ENCODE assay signal across 26 mouse cellular contexts in the genomic region with DNA sequence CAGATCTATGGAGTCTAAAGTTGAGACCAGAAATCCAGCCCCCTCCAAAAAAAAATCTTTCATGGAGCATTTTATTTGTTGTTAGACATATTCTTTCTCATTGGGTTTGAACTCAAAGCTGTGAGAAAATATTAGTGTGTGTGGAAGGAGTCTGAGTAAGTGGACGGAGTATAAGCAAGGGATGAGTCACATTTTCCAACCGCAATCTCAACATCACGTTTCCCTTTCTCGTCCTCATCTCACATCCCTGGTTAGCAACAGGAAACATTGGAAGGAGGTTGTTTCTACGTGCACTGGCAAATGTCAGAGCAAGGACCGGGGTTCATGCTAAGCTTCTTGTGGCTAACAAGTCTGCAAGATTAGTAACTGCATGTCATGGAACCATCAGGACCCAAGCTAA. TPM values are rescaled to one million over a fixed set of nuclear protein-coding genes. Genes with fewer than 3 reads are reported as not detected.
DNase-seq lines count a peak whose midpoint lies in the region; ATAC-seq lines count a peak whose summit lies in the region.
"Had no signal": no experiment of that assay in that cellular context is flagged by ENCODE, and none has a peak within 500 bp of the region (broad histone marks: within the 10 kb centered on the region; RNA-seq: fewer than 3 reads in every experiment).

No protein-coding gene starts in this region.

- H3K4me3 ChIP-seq in heart, embryonic 11.5 days (ENCODE audit: low read depth, low read length) = no peak overlapping the region
- H3K4me3 ChIP-seq: hindbrain, embryonic 12.5 days; kidney, embryonic 15.5 days; layer of hippocampus, adult 2 months; liver, embryonic 12.5 days; midbrain, embryonic 13.5 days had no signal

- no peaks in the 10 kb centered on the region for H3K36me3 ChIP-seq in heart, embryonic 11.5 days (ENCODE audit: control insufficient read depth, insufficient read depth, low read length)
- H3K36me3 ChIP-seq: hindbrain, embryonic 12.5 days; kidney, embryonic 15.5 days; liver, embryonic 12.5 days; midbrain, embryonic 13.5 days had no signal

- H3K27me3 ChIP-seq in heart, embryonic 11.5 days (ENCODE audit: control insufficient read depth, insufficient read depth, low read length) = no peaks in the 10 kb centered on the region
- H3K27me3 ChIP-seq: hindbrain, embryonic 12.5 days; midbrain, embryonic 13.5 days had no signal

- no peak overlapping the region for H3K27ac ChIP-seq in heart, embryonic 11.5 days (ENCODE audit: low read depth, low read length)
- H3K27ac ChIP-seq: hindbrain, embryonic 12.5 days; kidney, embryonic 15.5 days; layer of hippocampus, adult 2 months; liver, embryonic 12.5 days had no signal

- H3K4me2 ChIP-seq in heart, embryonic 11.5 days = no peak overlapping the region
- H3K4me2 ChIP-seq: hindbrain, embryonic 12.5 days; kidney, embryonic 15.5 days; liver, embryonic 12.5 days had no signal

- no peak for ATAC-seq in heart, embryonic 11.5 days (replicated peaks; ENCODE audit: insufficient number of reproducible peaks, low FRiP score, low TSS enrichment)
- peak; percentile 58 for ATAC-seq in inflammation-experienced regulatory T-cells, adult 6 months
- ATAC-seq: forebrain, embryonic 14.5 days; liver, embryonic 12.5 days; liver, postnatal 0 days; midbrain, embryonic 13.5 days had no signal

- peak; percentile 27 for DNase-seq in heart, adult 11 months
- peak; percentile 68 for DNase-seq in CD4-positive helper T cell, adult 2 months (ENCODE audit: low read depth, low spot score)
- peak; percentile 18 for DNase-seq in c-Kit-positive CD71-negative TER-119-negative erythroid progenitor cells, embryonic 14.5 days (ENCODE audit: low read depth)
- no peak for DNase-seq in c-Kit-positive CD71-positive TER-119-positive erythroid progenitor cells, embryonic 14.5 days (ENCODE audit: low spot score)
- no peak for DNase-seq in kidney, adult 9 months
- no peak for DNase-seq in left cerebral cortex, adult 9 months (ENCODE audit: low spot score in 2 of 2)
- DNase-seq: adrenal gland, adult 2 months; B cell, adult 2 months; gastrocnemius, postnatal 14 days; heart, adult 18-20 months; heart, postnatal 36 days; kidney, adult 11 months; kidney, postnatal 36 days; left cerebral cortex, postnatal 4 days; liver, postnatal 0 days; lung, postnatal 4 days; retina, postnatal 1 day; right cerebral cortex, postnatal 14 days had no signal

- 61% methylated on average over 6 of the region's 6 CpGs for WGBS in heart, embryonic 11.5 days (ENCODE audit: insufficient replicate concordance)

- no peaks in the 10 kb centered on the region for H3K9me3 ChIP-seq in heart, embryonic 11.5 days (replicated peaks; ENCODE audit: control insufficient read depth, low read length)
- H3K9me3 ChIP-seq: hindbrain, embryonic 12.5 days; kidney, embryonic 15.5 days; liver, embryonic 12.5 days; midbrain, embryonic 13.5 days had no signal

- H3K4me1 ChIP-seq in heart, embryonic 11.5 days (ENCODE audit: control insufficient read depth, insufficient read depth, low read length) = no peaks in the 10 kb centered on the region
- H3K4me1 ChIP-seq: liver, embryonic 12.5 days had no signal

- H3K9ac ChIP-seq in heart, embryonic 11.5 days (ENCODE audit: low read depth, low read length) = no peak overlapping the region
- H3K9ac ChIP-seq: hindbrain, embryonic 12.5 days; kidney, embryonic 15.5 days; liver, embryonic 12.5 days; liver, postnatal 0 days; midbrain, embryonic 13.5 days had no signal

RNA-seq across cellular contexts. Expression of a gene that starts 24.3 kb away (rescaled TPM):
- polyA plus RNA-seq in heart, embryonic 11.5 days (2014; fragmentation: Nextera tagmentation; extraction: Ambion mirVana) = 1.3 TPM in 2 replicates
- under 1 TPM in 1 of 3 experiments, not detected in 2; 0.11 TPM for polyA plus RNA-seq in inflammation-experienced regulatory T-cells, adult 6 months (2017; shearing (Covaris generic))

RNA-seq across cellular contexts. Expression of a gene that starts 41.1 kb away (rescaled TPM):
- polyA plus RNA-seq in heart, embryonic 11.5 days (2014; fragmentation: Nextera tagmentation; extraction: Ambion mirVana) = 1.9 and 3.1 TPM in 2 replicates
- 10 to 100 TPM; 49.6 to 69.8 (median 61.1) TPM for polyA plus RNA-seq in inflammation-experienced regulatory T-cells, adult 6 months (2017; shearing (Covaris generic))

RNA-seq across cellular contexts. Expression of a gene that starts 58.2 kb away (rescaled TPM):
- polyA plus RNA-seq in heart, embryonic 11.5 days (2014; fragmentation: Nextera tagmentation; extraction: Ambion mirVana) = 5.0 and 5.5 TPM in 2 replicates
- polyA plus RNA-seq in inflammation-experienced regulatory T-cells, adult 6 months (2017; shearing (Covaris generic)) = not detected

Comparison
In these comparisons a context has a peak if more than half of its experiments do, and no peak if none do; other contexts are left out.
1. DNase-seq: peak in heart, adult 11 months (single experiment), CD4-positive helper T cell, adult 2 months (single experiment) and c-Kit-positive CD71-negative TER-119-negative erythroid progenitor cells, embryonic 14.5 days (single experiment); none in c-Kit-positive CD71-positive TER-119-positive erythroid progenitor cells, embryonic 14.5 days (single experiment), kidney, adult 9 months (single experiment) and left cerebral cortex, adult 9 months (0 of 2).
2. RNA of a gene that starts 41.1 kb away (polyA plus RNA-seq): 49.6 to 69.8 TPM in inflammation-experienced regulatory T-cells, adult 6 months; 1.9 to 3.1 TPM in heart, embryonic 11.5 days; every median in the first group is over 10 times any median in the second.